Mouse (Mus musculus) adrenal gland (tissue): ENCODE measurements around the gene Rnf185.

Experiments used
- intact Hi-C: fragments of 180-260 bp; cut with DNase I; formaldehyde crosslinking; loops from one replicate; pipeline ENCODE4 v1.15.1; 2025

Rnf185 gene

GRCm38 (mm10) chr11:3452769-3453168 lies 606 bp upstream of the Rnf185 start:
- intact Hi-C loops = loop anchor here (5.0 kb wide), 1 partner anchor 45 kb away; the partner anchor contains the start of gene Limk2

GRCm38 (mm10) chr11:3451701-3452163 lies 431 bp downstream of the Rnf185 start:
- intact Hi-C loops = loop anchor here (5.0 kb wide), 1 partner anchor 44 kb away; the partner anchor contains the start of gene Limk2

- intact Hi-C loops = no loop called here
Observed at GRCm38 (mm10) chr11:3444875-3445274, 7.3 kb downstream of the Rnf185 start.

- intact Hi-C loops = no loop called here
Observed at GRCm38 (mm10) chr11:3443091-3443490, 9.1 kb downstream of the Rnf185 start.

GRCm38 (mm10) chr11:3442677-3443076 lies 9.5 kb downstream of the Rnf185 start:
- intact Hi-C loops = no loop called here

- intact Hi-C loops = no loop called here
Observed at GRCm38 (mm10) chr11:3441696-3442443, 10.3 kb downstream of the Rnf185 start.

- intact Hi-C loops = no loop called here
Observed at GRCm38 (mm10) chr11:3437621-3438020, 14.5 kb downstream of the Rnf185 start.

GRCm38 (mm10) chr11:3433809-3434208 lies 18.4 kb downstream of the Rnf185 start:
- intact Hi-C loops = no loop called here

GRCm38 (mm10) chr11:3431976-3432603 lies 20.1 kb downstream of the Rnf185 start:
- intact Hi-C loops = no loop called here

- intact Hi-C loops = no loop called here
Observed at GRCm38 (mm10) chr11:3431515-3431914, 20.6 kb downstream of the Rnf185 start.

GRCm38 (mm10) chr11:3428632-3429031 lies 23.5 kb downstream of the Rnf185 start:
- intact Hi-C loops = no loop called here

- intact Hi-C loops = no loop called here
Observed at GRCm38 (mm10) chr11:3427697-3428230, 24.4 kb downstream of the Rnf185 start.

GRCm38 (mm10) chr11:3422242-3422641 lies 29.9 kb downstream of the Rnf185 start:
- intact Hi-C loops = no loop called here

- intact Hi-C loops = no loop called here
Observed at GRCm38 (mm10) chr11:3418741-3419140, 33.4 kb downstream of the Rnf185 start.

GRCm38 (mm10) chr11:3417795-3418194 lies 34.4 kb downstream of the Rnf185 start:
- intact Hi-C loops = no loop called here

GRCm38 (mm10) chr11:3416399-3416798 lies 35.8 kb downstream of the Rnf185 start:
- intact Hi-C loops = no loop called here

GRCm38 (mm10) chr11:3412111-3412510 lies 40.1 kb downstream of the Rnf185 start:
- intact Hi-C loops = no loop called here

GRCm38 (mm10) chr11:3408997-3409732 lies 43.0 kb downstream of the Rnf185 start, which contains the start of gene Limk2:
TSS of gene Limk2 (minus strand) at chr11:3409189.
- intact Hi-C loops = loop anchor here (2.0 to 5.0 kb wide), 3 partner anchors 22 to 62 kb away; partner anchors contain the start of gene Rnf185

- intact Hi-C loops = loop anchor here (2.0 to 5.0 kb wide), 3 partner anchors 22 to 61 kb away; partner anchors contain the start of gene Rnf185
Observed at GRCm38 (mm10) chr11:3408131-3408996, 43.8 kb downstream of the Rnf185 start.
